Mouse (Mus musculus) adrenal gland, postnatal 10 days (tissue): ENCODE results near the gene Fap. TPM values are rescaled to one million over a fixed set of nuclear protein-coding genes. Genes with fewer than 3 reads are reported as not detected.

Experiments used
- DNase-seq: peaks from one replicate; pipeline ENCODE4 v3.0.0; 2021; ENCODE audit warnings: mixed read lengths
- long read RNA-seq, 2 experiments: library from polyadenylated mRNA; stranded (forward); transcript quantifications; one replicate each; pipeline ENCODE4 v2.0.0; 2021
- total RNA-seq, 2 experiments: library from RNA; stranded (reverse); gene quantifications; 2 replicates each; pipeline ENCODE4 v1.2.3; 2021

The Fap gene
- total RNA-seq = 10 to 100 TPM; 10.6 to 11.8 TPM
- long read RNA-seq, experiment 1, transcript Fap-202 (26 exons, 2,751 nt) = major isoform, 6 of 10 reads
- long read RNA-seq, experiment 1, partial matches to known transcripts = 2 of 10 reads
- long read RNA-seq, experiment 1, other reads (novel, unspliced or antisense) = 0 of 10 reads
- long read RNA-seq, experiment 2, partial matches to known transcripts = 1 of 5 reads
- long read RNA-seq, experiment 2, other reads (novel, unspliced or antisense) = 0 of 5 reads

GRCm38 (mm10) chr2:62573753-62574159 lies at the start of gene Fap:
Gene Fap, minus strand, starts transcription at chr2:62574075.
- no peak for DNase-seq

- DNase-seq = no peak
These were observed 49.2 kb upstream of the Fap start for GRCm38 (mm10) chr2:62623024-62623441.

- DNase-seq = no peak
These were observed 45.8 kb upstream of the Fap start for GRCm38 (mm10) chr2:62619679-62620078.

GRCm38 (mm10) chr2:62618934-62619341 lies 45.1 kb upstream of the Fap start:
- DNase-seq = no peak

- DNase-seq = no peak
These were observed 39.3 kb upstream of the Fap start for GRCm38 (mm10) chr2:62613133-62613532.

- no peak for DNase-seq
These were observed 32.3 kb upstream of the Fap start for GRCm38 (mm10) chr2:62606205-62606604.

- DNase-seq = no peak
These were observed 29.7 kb upstream of the Fap start for GRCm38 (mm10) chr2:62603530-62603929.

GRCm38 (mm10) chr2:62596586-62596985 lies 22.7 kb upstream of the Fap start:
- no peak for DNase-seq

- no peak for DNase-seq
These were observed 20.6 kb upstream of the Fap start for GRCm38 (mm10) chr2:62594491-62594890.

- no peak for DNase-seq
These were observed 17.7 kb upstream of the Fap start for GRCm38 (mm10) chr2:62591555-62591954.

GRCm38 (mm10) chr2:62589333-62589732 lies 15.5 kb upstream of the Fap start:
- no peak for DNase-seq

- no peak for DNase-seq
These were observed 11.9 kb upstream of the Fap start for GRCm38 (mm10) chr2:62585769-62586168.

- no peak for DNase-seq
These were observed 1.1 kb upstream of the Fap start for GRCm38 (mm10) chr2:62574962-62575361.

GRCm38 (mm10) chr2:62574250-62574649 lies 375 bp upstream of the Fap start:
- no peak for DNase-seq

- DNase-seq = no peak
These were observed 649 bp downstream of the Fap start for GRCm38 (mm10) chr2:62573099-62573752.

GRCm38 (mm10) chr2:62564687-62565086 lies 9.2 kb downstream of the Fap start:
- no peak for DNase-seq

GRCm38 (mm10) chr2:62562661-62563485 lies 11.0 kb downstream of the Fap start:
- DNase-seq = no peak

- DNase-seq = no peak
These were observed 16.5 kb downstream of the Fap start for GRCm38 (mm10) chr2:62557417-62557816.

- no peak for DNase-seq
These were observed 17.5 kb downstream of the Fap start for GRCm38 (mm10) chr2:62556349-62556748.

- no peak for DNase-seq
These were observed 24.2 kb downstream of the Fap start for GRCm38 (mm10) chr2:62549659-62550058.

GRCm38 (mm10) chr2:62549131-62549530 lies 24.7 kb downstream of the Fap start:
- DNase-seq = no peak

GRCm38 (mm10) chr2:62548104-62548503 lies 25.8 kb downstream of the Fap start:
- DNase-seq = no peak

GRCm38 (mm10) chr2:62535483-62535882 lies 38.4 kb downstream of the Fap start:
- no peak for DNase-seq
